Comparison of ENCODE assay signal across 20 mouse cellular contexts in the genomic region with DNA sequence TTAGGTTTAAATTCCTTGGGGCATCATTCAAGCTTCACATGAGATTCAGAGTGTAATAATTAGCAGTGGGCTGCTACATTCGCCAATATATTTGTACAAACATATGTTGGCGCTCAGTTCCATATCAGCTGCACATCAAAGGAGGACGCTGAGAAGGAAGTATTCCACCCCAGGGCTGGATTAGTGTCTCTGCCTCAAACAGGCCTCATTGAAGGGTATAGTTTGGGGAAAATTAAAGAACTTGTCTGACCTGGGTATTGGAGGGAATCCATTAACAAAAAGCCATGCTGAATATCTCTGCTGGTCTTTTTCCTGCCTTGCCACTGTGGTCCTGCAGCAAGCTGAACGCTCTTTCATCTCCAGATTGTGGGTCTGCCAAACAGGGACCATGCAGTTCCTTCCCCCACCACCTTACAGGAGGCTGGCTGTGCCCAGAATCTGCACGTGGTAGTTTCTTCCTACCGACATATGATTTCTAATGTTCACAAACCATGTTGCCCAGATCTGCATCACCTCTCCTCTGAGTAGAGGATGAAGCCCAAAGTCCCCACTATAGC.
DNase-seq lines count a peak whose midpoint lies in the region; ATAC-seq lines count a peak whose summit lies in the region.
"Had no signal": no experiment of that assay in that cellular context is flagged by ENCODE, and none has a peak within 500 bp of the region (broad histone marks: within the 10 kb centered on the region; RNA-seq: fewer than 3 reads in every experiment).

No protein-coding gene starts in this region.

- H3K4me2 ChIP-seq in hindbrain, embryonic 13.5 days: no peak overlapping the region
- H3K4me2 ChIP-seq in forebrain, embryonic 11.5 days (ENCODE audit: low read depth, low read length, severe bottlenecking): no peak overlapping the region
- H3K4me2 ChIP-seq in forebrain, embryonic 16.5 days (ENCODE audit: low read length): no peak overlapping the region
- H3K4me2 ChIP-seq in midbrain, embryonic 15.5 days: peak overlapping the region; percentile 3; the same call in 1 of the 2 replicates
- H3K4me2 ChIP-seq: heart, embryonic 12.5 days had no signal

- H3K36me3 ChIP-seq in hindbrain, embryonic 10.5 days: no peaks in the 10 kb centered on the region
- H3K36me3 ChIP-seq in hindbrain, embryonic 13.5 days: no peaks in the 10 kb centered on the region
- H3K36me3 ChIP-seq in forebrain, embryonic 11.5 days (ENCODE audit: control insufficient read depth, insufficient read depth, low read length): no peaks in the 10 kb centered on the region
- H3K36me3 ChIP-seq in forebrain, embryonic 16.5 days (ENCODE audit: control insufficient read depth, insufficient read depth): no peaks in the 10 kb centered on the region
- H3K36me3 ChIP-seq in midbrain, embryonic 15.5 days (replicated peaks): no peaks in the 10 kb centered on the region
- H3K36me3 ChIP-seq: heart, embryonic 12.5 days had no signal

- peaks cover 5% of the 10 kb centered on the region; the same call in 1 of the 2 replicates for H3K27me3 ChIP-seq in hindbrain, embryonic 10.5 days (ENCODE audit: insufficient read depth, poor library complexity, severe bottlenecking)
- no peaks in the 10 kb centered on the region for H3K27me3 ChIP-seq in hindbrain, embryonic 13.5 days
- no peaks in the 10 kb centered on the region for H3K27me3 ChIP-seq in forebrain, embryonic 11.5 days (ENCODE audit: control insufficient read depth, insufficient read depth, low read length)
- no peaks in the 10 kb centered on the region for H3K27me3 ChIP-seq in forebrain, embryonic 16.5 days (replicated peaks; ENCODE audit: control insufficient read depth, insufficient read depth, low read length)
- H3K27me3 ChIP-seq in midbrain, embryonic 15.5 days (replicated peaks): no peaks in the 10 kb centered on the region
- H3K27me3 ChIP-seq: heart, embryonic 12.5 days had no signal

- no peak overlapping the region for H3K9ac ChIP-seq in hindbrain, embryonic 13.5 days
- H3K9ac ChIP-seq in forebrain, embryonic 11.5 days (ENCODE audit: low read length): no peak overlapping the region
- no peak overlapping the region for H3K9ac ChIP-seq in forebrain, embryonic 16.5 days (replicated peaks; ENCODE audit: low read depth, low read length)
- no peak overlapping the region for H3K9ac ChIP-seq in midbrain, embryonic 15.5 days
- H3K9ac ChIP-seq: heart, embryonic 12.5 days; liver, postnatal 0 days had no signal

- no peak overlapping the region for H3K4me3 ChIP-seq in hindbrain, embryonic 10.5 days
- no peak overlapping the region for H3K4me3 ChIP-seq in hindbrain, embryonic 13.5 days
- no peak overlapping the region for H3K4me3 ChIP-seq in forebrain, embryonic 11.5 days (ENCODE audit: low read depth, low read length)
- no peak overlapping the region for H3K4me3 ChIP-seq in forebrain, embryonic 16.5 days (replicated peaks; ENCODE audit: low read length)
- H3K4me3 ChIP-seq in midbrain, embryonic 15.5 days: no peak overlapping the region
- H3K4me3 ChIP-seq: heart, embryonic 12.5 days had no signal

- peak overlapping the region; percentile 35; the same call in 1 of the 2 replicates for H3K27ac ChIP-seq in hindbrain, embryonic 10.5 days
- H3K27ac ChIP-seq in hindbrain, embryonic 13.5 days: no peak overlapping the region
- no peak overlapping the region for H3K27ac ChIP-seq in forebrain, embryonic 11.5 days (ENCODE audit: low read depth, low read length)
- no peak overlapping the region for H3K27ac ChIP-seq in forebrain, embryonic 16.5 days (ENCODE audit: low read length)
- H3K27ac ChIP-seq in midbrain, embryonic 15.5 days: no peak overlapping the region
- H3K27ac ChIP-seq: kidney, postnatal 0 days had no signal

- no peak for ATAC-seq in hindbrain, embryonic 13.5 days (ENCODE audit: low FRiP score)
- peak; percentile 42; the same call in 1 of the 2 replicates for ATAC-seq in forebrain, embryonic 11.5 days (replicated peaks; ENCODE audit: low FRiP score)
- ATAC-seq in forebrain, embryonic 16.5 days: peak; percentile 69
- peak; percentile 63 for ATAC-seq in midbrain, embryonic 15.5 days (replicated peaks)
- ATAC-seq: liver, postnatal 0 days had no signal

- no peak for DNase-seq in hindbrain, embryonic 10.5 days (ENCODE audit: low spot score)
- DNase-seq in forebrain, embryonic 11.5 days (ENCODE audit: low spot score): no peak
- DNase-seq in thymus, postnatal 36 days: no peak
- no peak for DNase-seq in embryo, embryonic 10.5 days (ENCODE audit: low spot score)
- DNase-seq: B cell, adult 2 months; cerebellum, adult 9-10 months; heart, postnatal 14 days; kidney, adult 18-20 months; layer of hippocampus, postnatal 36 days; liver; liver, postnatal 0 days; lung, postnatal 10 days; right cerebral cortex, postnatal 14 days; spleen, adult 18-20 months; thymus, postnatal 4 days had no signal

- no peaks in the 10 kb centered on the region for H3K9me3 ChIP-seq in hindbrain, embryonic 10.5 days
- H3K9me3 ChIP-seq in hindbrain, embryonic 13.5 days: no peaks in the 10 kb centered on the region
- H3K9me3 ChIP-seq in forebrain, embryonic 11.5 days (ENCODE audit: control insufficient read depth, low read length): no peaks in the 10 kb centered on the region
- no peaks in the 10 kb centered on the region for H3K9me3 ChIP-seq in forebrain, embryonic 16.5 days (ENCODE audit: control insufficient read depth, low read length)
- no peaks in the 10 kb centered on the region for H3K9me3 ChIP-seq in midbrain, embryonic 15.5 days
- H3K9me3 ChIP-seq: heart, embryonic 12.5 days had no signal

- peaks cover 20% of the 10 kb centered on the region for H3K4me1 ChIP-seq in hindbrain, embryonic 10.5 days (replicated peaks)
- H3K4me1 ChIP-seq in hindbrain, embryonic 13.5 days (replicated peaks): no peaks in the 10 kb centered on the region
- 0 out of 2 replicates have a peak, but pooled peaks cover 1% of the 10 kb centered on the region for H3K4me1 ChIP-seq in forebrain, embryonic 11.5 days (replicated peaks; ENCODE audit: control insufficient read depth, insufficient read depth, low read length)
- H3K4me1 ChIP-seq in forebrain, embryonic 16.5 days (replicated peaks; ENCODE audit: control insufficient read depth, insufficient read depth, low read length): peaks cover 4% of the 10 kb centered on the region; the same call in 1 of the 2 replicates
- H3K4me1 ChIP-seq in midbrain, embryonic 15.5 days: peaks cover 6% of the 10 kb centered on the region

- WGBS in hindbrain, embryonic 10.5 days: 59% methylated on average over 6 of the region's 6 CpGs
- 61% methylated on average over 6 of the region's 6 CpGs for WGBS in hindbrain, embryonic 13.5 days
- 46% methylated on average over 6 of the region's 6 CpGs for WGBS in forebrain, embryonic 11.5 days
- WGBS in forebrain, embryonic 16.5 days: 34% methylated on average over 6 of the region's 6 CpGs
- whole genome bisulfite sequencing in midbrain, embryonic 15.5 days: 25% methylated on average over 6 of the region's 6 CpGs
